Mouse (Mus musculus): ENCODE measurements at regions not wholly inside any gene's neighbourhood (a gene's known extent, or its start where the extent isn't known, plus 50 kb on each side); places are given as distances from the start of the nearest gene placed in this dataset.
A peak's percentile ranks its signal among the peaks of the same experiment; 100 is the strongest.

DNA sequence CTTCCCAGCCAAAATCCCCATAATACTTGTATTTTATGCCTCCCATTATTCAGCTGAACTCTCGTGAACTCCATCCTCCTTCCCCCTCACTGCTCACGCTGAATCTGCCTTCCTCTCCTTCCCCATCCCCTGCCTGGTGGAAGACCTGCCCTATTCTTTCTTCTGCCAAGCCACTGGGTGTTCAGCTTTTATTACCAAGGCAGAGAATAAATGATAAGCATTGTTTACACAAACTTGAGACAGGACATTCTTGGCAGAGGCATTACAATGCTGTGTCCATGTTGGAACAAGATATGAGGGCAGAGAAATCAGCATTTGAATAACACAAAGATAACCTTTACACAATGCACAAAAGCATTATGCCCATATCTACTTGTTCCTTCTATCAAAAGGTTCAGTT lies 80.2 kb downstream of the Dhrs2 start:
- no peak for DNase-seq (ENCODE audit: low spot score in 2 of 2)

DNA sequence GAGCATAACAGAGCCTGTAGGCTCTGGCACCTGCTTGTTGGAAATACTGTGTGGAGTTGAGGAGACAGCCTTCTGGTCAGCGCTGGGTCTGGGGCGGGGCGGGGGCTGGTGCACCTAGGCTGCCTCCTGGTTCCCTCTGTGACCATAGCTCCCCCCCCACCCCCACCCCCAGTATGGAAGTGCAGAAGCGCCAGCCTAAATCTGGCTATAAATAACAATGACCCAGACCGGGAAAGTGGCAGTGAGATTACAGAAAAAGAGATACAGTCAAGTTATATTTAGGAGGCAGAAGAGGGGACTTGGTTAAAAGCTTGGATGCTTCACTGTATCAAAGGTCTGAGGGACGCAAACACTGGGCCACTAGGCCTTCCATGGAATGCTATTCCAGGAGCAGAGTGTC lies 91.8 kb downstream of the Dhrs2 start:
- no peak for DNase-seq (ENCODE audit: low spot score in 2 of 2)

DNA sequence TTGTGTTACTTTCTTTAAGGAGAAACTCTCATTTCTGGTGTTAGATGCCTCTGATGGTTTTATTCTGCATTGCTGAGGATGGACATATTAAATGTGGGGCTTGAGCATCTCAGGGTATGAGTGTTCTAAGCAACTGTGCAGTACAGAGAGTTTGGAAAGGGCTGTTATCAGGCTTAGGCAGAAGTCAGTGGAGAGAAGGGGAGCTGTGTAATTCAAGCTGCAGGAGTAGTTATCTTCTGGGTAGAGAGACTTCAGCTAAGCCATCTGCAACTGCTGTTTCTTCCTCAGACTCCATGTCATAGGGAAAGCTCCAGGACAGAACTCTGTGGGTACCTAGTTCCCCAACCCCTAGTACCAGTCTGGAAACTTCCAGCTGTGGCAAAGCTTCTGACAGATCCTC lies 102.1 kb downstream of the Dhrs2 start:
- DNase-seq (ENCODE audit: low spot score in 2 of 2): no peak

DNA sequence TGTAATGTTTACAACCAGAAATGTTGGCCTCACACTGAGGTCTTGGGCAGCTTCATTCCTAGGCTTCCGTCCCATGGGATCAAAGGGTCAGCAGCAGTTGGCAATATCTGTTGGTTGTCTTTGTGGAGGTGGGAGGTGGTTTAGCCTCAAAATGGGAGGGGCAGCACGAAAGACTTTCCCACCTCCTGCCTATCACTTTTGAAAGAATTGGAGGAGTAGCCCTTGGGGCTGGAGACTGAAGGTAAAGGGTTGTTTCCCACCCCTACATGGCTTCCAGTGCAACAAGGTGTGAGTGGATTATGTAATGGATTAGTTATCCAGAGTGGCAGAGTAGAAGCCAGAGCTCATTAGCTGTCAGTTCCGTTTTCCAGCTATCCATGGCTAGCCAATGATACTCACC lies 102.5 kb downstream of the Dhrs2 start:
- no peak for DNase-seq (ENCODE audit: low spot score in 2 of 2)

DNA sequence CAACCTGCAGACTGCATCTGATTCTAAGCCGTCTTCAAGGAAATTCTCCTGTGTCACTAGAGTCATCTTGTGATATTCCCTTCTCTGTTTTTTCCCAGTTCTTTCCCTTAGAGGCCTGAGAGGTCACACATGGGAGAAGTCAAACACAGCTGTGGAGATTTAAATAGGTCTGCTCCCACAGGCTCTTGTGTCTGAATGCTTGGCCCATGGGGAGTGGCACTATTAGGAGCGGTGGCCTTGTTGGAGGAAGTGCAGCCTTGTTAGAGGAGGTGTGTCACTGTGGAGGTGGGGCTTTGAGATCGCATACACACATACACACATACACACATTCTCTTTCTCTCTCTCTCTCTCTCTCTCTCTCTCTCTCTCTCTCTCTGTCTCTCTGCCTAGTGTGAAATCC lies 112.0 kb downstream of the Dhrs2 start:
- no peak for DNase-seq (ENCODE audit: low spot score in 2 of 2)

DNA sequence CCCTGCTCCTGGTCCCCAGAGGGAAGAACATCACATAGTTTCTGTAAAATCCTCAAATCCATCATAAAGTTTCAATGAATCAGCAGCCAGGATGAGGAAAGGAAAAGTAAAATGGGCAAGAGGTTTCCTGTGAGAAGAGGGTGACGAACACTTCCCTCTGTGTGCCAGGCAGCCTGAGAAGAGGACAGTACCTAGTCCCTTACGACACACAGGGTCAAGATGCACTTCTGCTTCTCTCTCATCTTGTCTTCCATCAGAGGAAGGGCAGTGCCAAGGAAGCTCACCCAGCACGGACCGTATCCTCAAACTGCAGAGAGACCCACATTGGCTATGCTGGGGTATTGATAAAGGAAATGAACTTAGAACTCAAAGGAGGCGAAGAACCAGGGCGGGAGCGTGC lies 112.5 kb downstream of the Dhrs2 start:
- DNase-seq (ENCODE audit: low spot score in 2 of 2): no peak

DNA sequence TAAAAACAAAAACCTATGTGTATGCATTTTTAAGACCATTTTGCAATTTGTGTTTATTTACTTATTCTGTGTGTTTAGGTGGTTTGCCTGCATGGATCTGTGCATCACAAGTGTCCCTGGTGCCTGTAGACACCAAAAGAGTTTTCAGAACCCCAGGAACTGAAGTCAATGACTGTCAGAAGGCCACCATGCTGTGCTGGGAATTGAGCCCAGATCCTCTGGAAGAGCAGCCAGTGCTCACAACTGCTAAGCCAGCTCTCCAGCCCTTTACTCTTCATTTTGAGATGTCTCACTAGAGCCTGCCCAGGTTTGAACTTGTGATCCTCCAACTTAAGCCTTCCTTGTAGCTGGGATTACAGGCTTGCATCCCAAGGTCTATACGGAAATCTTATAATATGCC lies 113.8 kb downstream of the Dhrs2 start:
- DNase-seq (ENCODE audit: low spot score in 2 of 2): no peak

DNA sequence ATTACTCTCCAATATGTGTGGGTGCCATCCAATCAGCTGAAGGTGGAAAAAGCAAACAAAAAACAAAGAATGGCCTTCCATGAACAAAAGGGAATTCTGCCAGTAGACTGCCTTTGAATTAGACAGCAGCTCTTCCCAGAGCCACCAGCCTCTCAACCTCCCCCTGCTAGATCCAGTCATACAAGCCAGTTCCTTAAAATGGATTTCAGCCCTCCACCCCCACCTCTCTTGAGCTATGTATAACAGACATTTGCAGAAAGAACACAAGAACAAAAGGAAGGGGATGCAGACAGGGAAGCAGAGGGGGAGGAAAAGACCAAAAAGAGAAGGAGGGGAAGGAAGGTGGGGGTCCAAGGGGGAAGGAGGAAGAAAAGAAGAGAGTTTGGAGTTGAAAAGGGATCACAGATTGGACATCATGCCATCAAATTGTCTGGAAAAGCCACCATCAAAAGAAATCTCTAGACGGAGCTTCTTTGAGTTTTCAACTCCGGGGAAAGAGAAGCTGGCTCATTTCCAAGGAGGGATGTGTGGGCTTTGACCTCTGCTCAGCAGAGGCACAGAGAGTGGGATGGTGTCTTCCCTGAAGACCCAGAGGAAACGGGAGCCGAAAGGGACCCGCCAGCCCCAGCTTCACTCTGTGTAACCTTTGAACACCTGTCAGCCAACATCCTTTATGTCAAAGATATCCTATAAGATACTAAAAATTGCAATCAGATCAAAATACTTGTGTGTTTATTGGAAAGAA lies 114.8 kb downstream of the Dhrs2 start:
- DNase-seq (ENCODE audit: low spot score in 2 of 2): no peak

DNA sequence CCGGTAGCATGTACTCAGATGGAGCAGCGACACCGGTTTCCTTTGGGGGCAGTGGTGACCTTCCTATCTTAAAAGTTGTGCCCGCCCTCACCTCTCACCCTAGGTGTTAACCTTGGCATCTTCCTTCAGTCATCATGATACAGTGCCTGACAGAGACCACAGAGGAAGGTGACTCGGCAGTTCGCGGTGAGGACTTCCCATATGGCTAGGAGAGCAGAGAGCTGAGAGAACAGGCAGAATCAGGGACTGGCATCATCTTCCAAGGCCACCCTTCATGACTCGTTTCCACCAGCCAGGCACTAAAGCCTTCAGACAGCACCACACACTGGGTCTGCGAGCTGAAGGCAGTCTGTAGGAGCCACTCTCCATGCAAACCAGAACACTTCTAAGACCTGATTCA lies 116.2 kb downstream of the Dhrs2 start:
- no peak for DNase-seq (ENCODE audit: low spot score in 2 of 2)

DNA sequence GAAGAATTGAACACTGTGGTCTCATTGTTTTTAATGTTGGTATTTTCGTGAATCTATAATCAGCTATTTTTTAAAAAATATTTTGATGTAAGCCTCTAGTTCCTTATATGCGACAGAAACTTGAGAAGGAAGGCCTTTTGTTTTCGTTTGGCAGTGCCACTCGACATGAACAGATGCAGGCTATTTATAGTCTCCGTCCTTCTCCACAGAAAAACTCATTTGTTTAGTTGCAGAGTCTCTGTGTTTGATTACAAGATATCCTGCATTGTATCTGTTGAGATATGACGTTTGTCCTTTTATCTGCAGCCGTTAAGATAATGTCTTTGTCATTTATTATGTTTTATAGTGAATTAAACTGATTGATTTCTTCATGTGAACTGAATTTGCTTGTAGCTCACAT lies 116.7 kb downstream of the Dhrs2 start:
- peak in 1 of 2 experiments; percentile 12 for DNase-seq (ENCODE audit: low spot score in 2 of 2)

DNA sequence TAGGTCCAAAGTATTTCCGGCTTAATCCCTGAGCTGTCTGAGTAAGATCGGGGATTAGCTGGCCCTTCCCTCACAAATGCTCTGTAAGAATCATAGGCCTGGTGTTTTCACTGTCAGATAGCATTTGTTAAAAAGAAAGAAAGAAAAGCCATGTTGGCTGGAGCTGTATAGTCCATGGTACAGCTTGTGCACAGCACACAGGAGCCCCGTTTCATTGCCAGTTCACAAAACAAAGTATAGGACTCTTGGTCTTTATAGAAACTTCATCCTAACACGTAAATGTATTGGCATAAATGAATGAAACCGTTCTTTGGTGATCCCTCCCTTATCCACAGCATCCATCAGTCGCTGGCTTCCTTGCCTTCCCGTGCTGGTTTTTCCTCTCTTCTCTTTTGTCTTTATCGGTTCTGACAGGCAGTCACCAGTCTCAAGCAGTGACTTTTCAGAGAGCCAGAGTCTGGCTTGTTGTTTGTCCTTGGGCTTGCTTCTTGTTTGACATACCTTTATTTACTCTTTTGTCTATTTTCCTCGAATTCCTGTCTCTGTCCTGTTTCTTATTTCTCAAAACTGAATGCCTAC lies 117.3 kb downstream of the Dhrs2 start:
- no peak for DNase-seq (ENCODE audit: low spot score in 2 of 2)

DNA sequence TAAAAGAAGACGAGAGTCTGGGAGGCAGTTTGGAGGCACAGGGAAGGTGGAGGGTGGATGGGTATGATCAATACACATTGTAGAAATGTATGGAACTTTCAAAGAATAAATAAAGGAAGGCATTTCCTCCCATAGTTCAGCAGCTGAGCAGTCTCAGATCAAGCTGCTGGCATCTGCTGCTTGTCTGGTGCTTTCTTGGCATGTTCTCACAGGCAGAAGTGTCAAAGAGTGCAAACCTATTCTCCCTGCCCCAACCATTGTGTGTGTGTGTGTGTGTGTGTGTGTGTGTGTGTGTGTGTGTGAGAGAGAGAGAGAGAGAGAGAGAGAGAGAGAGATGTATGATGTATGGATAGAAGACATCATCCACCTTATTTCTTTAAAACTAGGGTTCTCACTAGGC lies 121.5 kb downstream of the Dhrs2 start:
- DNase-seq (ENCODE audit: low spot score in 2 of 2): no peak

DNA sequence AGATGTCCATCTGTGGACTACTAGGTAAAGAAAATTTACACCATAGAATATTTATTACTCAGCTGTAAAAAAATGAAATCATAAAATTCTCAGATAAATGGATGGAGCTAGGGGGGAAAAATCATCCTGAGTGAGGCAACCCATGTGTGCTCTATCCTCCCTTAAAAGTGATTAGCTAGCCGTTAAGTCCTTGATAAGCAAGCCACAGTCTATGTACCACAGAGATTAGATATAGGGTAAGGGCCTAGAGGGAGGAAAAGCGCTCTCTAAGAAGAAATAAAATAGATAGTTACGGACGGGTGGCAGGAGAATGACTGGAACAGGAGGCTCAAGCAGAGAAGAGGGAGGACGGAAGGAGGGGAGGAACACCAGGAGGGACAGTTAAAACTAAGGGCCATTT lies 122.1 kb downstream of the Dhrs2 start:
- no peak for DNase-seq (ENCODE audit: low spot score in 2 of 2)

DNA sequence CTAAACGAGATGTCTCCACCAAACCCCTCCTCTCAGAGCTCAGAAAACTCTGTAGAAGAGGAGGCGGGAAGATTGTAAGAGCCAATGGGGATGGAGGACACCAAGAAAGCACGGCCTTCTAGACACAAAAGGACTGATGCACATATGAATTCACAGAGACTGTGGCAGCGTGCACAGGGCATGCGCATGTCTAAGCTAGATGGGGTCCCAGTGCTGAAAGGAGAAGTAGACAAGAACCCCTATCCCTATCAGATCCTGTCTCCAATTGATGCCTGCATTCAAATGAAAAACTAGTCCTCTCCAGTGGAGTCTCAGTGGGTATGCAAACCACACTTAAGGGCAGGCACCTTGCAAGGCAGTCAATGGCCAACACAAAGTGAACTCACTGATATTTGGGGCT lies 123.3 kb downstream of the Dhrs2 start:
- no peak for DNase-seq (ENCODE audit: low spot score in 2 of 2)

DNA sequence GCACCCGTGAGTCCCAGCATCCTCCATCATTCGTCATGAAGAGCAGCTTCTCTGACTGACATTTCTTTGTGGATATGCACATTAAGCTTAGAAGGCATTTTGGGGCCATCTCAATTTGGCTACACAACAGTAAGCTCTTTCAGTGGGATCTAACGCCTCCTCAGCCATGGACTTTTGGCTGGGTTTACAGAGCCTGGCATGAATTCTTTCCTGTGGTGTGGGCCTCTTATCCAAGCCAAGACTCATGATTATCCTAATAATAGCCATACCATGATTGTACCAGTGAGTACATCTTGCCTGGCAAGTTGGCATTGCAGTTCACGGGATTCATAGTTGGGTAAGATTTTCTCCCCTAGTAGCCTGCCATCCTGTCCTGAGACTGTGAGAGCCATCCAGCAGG lies 126.3 kb downstream of the Dhrs2 start:
- DNase-seq (ENCODE audit: low spot score in 2 of 2): peak in 1 of 2 experiments; percentile 15

DNA sequence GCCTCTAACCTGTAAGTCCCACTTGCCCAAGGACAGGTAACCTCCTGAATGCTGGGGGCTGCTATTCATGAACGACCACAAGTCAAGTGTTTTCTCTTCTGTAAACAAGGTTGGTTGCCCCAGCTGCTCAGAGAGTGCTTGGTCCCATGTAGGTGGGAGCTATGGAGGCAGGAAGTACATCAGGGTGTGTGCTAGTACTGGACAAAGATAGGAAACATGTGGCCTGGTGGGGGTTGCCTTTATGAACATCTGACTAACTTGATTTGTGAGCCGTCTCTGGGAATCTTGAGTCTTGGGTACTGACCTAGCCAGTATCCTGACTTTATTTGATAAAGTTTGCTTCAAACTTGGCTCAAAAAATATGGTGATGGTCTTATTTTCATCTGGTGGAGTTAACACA lies 121.3 kb upstream of the Dhrs4 start:
- DNase-seq (ENCODE audit: low spot score in 2 of 2): no peak

DNA sequence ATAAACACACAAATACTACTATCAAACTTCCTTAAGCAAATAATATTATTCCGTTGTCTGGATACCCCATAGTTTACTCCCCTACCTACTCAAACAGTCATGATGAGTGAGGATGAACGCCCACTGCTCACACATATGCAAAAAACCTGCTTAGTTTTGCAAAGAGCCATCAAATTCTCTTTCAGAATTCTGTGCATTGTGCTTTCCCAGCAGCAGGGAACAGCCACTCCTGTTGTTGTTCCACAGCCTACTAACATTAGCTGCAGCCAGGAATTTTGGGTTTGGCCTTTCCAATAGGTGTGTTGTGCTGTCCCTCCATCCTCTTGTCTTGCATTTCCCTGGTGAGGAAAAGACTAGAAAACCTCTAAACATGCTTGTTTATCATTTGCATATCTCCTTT lies 120.1 kb upstream of the Dhrs4 start:
- no peak for DNase-seq (ENCODE audit: low spot score in 2 of 2)

DNA sequence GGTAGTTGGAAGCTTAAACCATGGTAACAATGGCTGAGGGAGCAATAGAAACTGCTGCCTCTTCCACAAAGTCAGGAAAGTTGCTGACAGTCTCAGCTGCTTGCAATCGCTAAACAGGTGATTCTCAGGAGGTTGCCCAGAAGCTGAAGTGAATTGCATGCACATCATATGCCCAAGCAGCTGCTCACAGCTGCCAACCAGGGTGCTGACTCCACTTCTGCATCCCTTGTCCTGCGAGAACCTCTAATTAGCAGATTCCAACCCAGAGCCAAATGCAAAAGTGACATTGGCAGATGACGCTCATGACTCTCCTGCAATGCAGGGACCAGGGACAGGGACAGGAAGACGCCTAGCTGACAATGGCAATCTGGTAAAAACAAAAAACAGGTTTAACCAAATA lies 116.2 kb upstream of the Dhrs4 start:
- DNase-seq (ENCODE audit: low spot score in 2 of 2): no peak

DNA sequence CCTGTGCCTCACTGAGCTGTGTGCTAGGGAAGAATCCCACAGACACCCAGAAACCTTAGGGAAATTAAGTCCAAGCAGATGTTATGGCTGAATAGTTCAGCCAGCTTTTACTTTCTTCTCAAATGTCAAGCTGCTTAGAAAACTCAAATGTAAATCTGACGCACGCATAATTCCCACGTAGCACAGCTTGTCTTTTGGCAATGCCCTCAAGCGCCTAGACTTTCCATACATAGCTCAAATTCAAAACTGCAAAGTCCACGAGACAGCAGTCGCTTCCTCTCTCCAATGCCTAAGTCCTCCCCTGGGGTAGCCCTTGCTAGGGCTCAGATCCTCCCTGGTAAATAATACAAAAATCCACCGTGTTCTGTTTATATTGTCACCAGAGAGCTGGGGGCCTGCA lies 115.8 kb upstream of the Dhrs4 start:
- DNase-seq (ENCODE audit: low spot score in 2 of 2): peak in 1 of 2 experiments; percentile 3

DNA sequence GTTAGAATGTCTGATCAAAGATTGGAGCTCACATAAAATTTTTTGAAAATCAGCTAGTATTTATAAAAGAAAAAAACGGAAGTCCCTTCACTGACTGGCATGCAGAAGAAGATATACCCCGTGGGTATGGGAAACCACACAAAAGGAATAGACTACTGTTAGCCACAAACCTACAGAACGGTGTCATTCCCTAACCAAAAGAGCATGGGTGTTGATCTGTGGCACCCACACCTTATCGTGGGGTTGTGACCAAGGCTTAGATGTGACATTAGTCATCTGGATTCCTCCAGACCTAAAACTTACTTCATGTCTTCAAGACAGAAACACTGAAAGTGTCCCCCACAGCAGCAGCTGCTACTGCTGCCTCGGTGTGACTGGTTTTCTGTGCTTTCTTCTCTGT lies 108.2 kb upstream of the Dhrs4 start:
- DNase-seq (ENCODE audit: low spot score in 2 of 2): no peak

DNA sequence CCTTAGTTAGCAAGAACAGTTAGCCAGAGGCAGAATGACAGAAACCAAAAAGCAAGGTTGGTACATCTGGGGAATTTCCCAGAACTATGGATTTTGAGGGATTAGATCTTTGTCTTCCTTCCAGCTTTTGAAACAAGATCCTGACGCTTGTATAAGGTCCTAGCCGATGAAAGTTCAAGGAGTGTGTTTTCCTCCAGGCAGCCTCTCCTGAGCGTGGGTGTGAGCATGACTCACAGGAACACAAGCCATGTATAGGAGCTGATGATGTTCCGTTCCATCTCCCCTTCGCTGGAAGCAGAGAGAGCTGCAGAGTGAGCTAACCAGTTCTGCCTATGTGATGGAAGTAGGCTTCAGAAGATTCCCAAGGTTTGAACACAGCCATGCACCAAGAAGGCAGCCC lies 105.6 kb upstream of the Dhrs4 start:
- no peak for DNase-seq (ENCODE audit: low spot score in 2 of 2)

DNA sequence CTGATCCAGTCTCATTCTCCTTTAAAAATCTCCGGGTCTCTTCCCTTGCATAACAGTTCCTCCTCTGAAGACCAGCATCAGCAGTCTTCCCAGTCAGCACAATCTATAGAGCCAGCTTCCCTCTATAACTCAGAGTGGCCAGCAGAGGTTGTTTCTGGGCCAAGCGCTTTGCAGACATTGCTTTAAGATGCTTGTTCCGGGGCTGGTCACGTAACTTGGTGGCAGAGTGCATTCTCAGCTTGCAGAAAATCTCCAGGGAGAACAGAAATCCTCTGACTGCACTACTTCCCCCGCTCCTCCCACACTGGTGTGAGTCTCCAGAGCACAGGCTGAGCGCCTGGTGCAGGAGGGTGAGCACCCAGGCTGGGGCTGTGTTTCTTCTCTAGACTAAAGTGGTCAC lies 91.8 kb upstream of the Dhrs4 start:
- peak; percentile 19 to 30 for DNase-seq (ENCODE audit: low spot score in 2 of 2)

DNA sequence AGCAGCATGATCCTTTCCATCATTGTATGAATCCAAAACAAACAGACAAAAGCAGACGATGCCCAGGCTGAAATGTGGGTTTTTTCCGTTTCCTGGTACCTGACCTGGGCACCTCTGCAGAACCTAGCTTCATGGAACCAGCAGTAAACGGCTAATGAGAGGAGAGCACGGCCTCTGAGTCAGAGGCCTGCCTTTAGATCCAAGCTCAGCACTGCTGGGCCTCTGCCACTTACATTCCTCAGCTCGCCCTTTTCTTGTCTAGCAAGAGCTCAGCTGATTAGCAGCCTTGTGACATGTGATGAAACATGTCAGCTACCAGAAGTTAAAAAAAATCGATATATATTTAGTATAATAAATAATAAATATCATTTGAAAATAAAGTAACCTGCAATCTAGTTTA lies 91.2 kb upstream of the Dhrs4 start:
- no peak for DNase-seq (ENCODE audit: low spot score in 2 of 2)

DNA sequence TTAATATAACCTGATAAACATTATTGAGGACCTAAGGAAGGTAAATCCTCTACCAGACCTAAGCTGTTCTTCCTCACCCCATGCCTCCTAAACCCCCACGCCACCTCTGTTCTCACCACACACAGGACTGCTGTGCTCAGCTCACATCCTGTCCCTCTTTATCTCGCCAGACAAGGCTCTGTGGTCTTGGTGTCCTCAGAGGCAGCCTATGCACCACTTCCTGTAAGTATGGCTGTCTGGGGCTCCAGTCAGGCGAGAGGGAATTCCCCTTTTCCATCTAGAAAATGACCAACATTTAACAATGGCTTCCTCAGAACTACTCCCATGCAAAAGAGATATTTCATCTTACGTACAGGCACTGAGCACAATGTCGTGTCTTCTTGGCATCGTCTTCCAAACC lies 86.2 kb upstream of the Dhrs4 start:
- no peak for DNase-seq (ENCODE audit: low spot score in 2 of 2)
